Mouse (Mus musculus): ENCODE data around the gene Ikbke. TPM values are rescaled to one million over a fixed set of nuclear protein-coding genes. Genes with fewer than 3 reads are reported as not detected.
A peak's percentile ranks its signal among the peaks of the same experiment; 100 is the strongest.

Ikbke gene
- polyA plus RNA-seq, 1 experiment from 2014 or later = 0.73 TPM

DNA sequence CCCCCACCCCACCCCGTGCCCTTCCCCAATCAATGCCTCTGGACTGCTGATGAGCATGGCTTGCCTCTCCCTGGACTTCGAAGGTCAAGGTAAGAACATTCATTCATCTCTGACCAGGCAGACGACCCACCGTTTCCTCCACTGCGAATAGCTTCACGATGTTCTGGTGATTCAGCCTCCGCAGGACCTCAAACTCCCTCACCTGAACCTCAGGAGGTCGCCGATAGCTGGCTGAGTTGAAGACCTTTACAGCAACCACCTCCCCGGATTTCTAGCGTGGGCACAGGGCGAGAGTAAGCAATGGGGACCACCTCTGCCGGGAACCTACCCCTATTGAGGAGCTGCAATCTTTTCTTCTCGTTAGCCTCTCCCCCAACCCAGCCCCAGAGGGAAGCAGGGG is 3.8 kb downstream of the Ikbke start:
- Histone ChIP-seq H3K4me2 (ENCODE audit: low read length) (no peak overlapping the region), H3K4me3 (ENCODE audit: low read depth, low read length) (no peak overlapping the region), H3K36me3 (ENCODE audit: control insufficient read depth, insufficient read depth, low read length) (no peaks in the 10 kb centered on the region), H3K27ac (ENCODE audit: low read length) (no peak overlapping the region), H3K9ac (ENCODE audit: low read depth, low read length) (no peak overlapping the region), H3K4me1 (ENCODE audit: control insufficient read depth, insufficient read depth, low read length) (no peaks in the 10 kb centered on the region), H3K9me3 (replicated peaks; ENCODE audit: control insufficient read depth, low read length, poor library complexity, severe bottlenecking) (no peaks in the 10 kb centered on the region), H3K27me3 (ENCODE audit: control insufficient read depth, insufficient read depth, low read depth, low read length) (no peaks in the 10 kb centered on the region)
- no peak for ATAC-seq
- 78% methylated on average over 14 of the region's 14 CpGs for WGBS

DNA sequence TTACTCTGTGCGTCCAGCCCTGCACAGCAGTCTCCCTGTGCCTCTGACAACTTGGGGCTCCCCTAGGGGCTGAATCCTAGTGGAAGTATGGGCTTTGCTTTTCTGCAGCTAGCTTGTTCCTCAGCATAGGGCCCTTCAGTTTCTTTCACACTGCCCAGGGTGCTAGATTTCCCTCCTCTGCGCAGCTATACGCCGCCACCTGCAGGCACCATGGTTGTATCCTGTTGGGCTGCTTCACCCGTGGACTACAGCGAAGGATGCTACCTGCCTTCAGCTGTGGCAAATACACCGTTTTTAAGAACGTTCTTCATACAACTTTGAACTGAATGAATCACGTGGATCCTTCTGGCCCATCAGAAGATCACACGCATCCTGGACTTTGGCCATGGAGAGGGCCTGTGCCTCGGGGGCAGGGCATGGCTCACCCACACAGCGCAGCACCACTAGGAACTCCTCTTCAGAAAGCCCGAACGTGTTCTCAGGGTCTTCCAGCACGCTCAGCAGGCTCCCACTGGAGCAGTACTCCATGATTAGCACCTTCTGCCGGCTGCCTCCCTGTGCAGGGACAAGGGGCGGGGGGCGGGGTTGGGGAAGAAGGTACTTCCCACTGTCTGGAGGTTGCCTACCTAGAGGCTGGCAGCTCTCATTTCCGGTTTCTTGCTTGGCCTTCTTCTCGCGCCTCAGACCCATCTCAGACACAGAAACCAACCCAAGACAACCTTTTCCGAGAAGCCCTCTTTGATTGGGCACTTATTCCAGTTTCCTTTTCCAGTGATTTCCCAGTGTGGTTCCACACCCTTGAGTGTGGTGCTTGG is 4.5 kb downstream of the Ikbke start:
- Histone ChIP-seq H3K9me3 (replicated peaks; ENCODE audit: control insufficient read depth, low read length, poor library complexity, severe bottlenecking) (no peaks in the 10 kb centered on the region), H3K36me3 (ENCODE audit: control insufficient read depth, insufficient read depth, low read length) (no peaks in the 10 kb centered on the region), H3K9ac (ENCODE audit: low read depth, low read length) (no peak overlapping the region), H3K27me3 (ENCODE audit: control insufficient read depth, insufficient read depth, low read depth, low read length) (no peaks in the 10 kb centered on the region), H3K4me2 (ENCODE audit: low read length) (no peak overlapping the region), H3K4me3 (ENCODE audit: low read depth, low read length) (no peak overlapping the region), H3K27ac (ENCODE audit: low read length) (no peak overlapping the region), H3K4me1 (ENCODE audit: control insufficient read depth, insufficient read depth, low read length) (no peaks in the 10 kb centered on the region)
- ATAC-seq = no peak
- 54% methylated on average over 22 of the region's 22 CpGs for WGBS

DNA sequence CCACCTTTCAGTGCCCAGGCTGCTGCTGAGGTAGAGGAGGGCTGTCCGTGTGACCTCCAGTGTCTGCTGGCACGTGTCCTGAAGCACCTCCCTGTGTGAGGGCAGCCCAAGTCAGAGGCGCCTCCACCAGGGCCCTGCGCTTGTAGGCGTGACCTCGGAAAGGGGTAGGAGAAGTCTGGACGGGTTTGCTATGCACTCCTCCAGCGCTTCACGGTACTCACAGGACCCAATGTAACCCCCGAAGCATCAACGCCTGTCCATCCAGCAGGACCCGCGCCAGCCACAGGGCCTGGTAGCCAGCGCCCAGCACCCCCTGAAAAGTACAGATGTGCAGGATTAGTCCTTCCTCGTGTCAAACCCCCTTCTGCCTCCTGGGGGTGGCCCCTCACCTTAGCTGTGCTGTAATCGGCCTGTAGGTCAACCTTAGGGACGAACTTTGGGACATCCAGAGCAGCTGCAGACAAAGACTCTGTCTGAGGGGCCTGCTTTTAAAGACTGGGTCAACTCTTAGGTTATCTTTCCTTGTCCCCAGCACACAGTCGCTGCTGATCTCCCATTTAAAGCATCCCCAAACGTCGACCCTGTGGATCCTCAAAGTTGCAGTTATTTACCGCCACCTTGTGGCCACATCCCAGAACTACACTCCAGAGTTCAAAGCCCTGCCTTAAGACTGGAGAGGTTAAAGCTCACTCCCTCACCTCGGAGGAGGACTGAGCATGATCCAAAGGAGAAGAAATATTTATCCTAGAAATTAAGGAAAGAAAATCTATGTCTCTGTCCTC is 9.4 kb downstream of the Ikbke start:
- H3K9ac ChIP-seq (ENCODE audit: low read depth, low read length) = peak overlapping the region; percentile 21; the same call in 1 of the 2 replicates
- 0 out of 2 replicates have a peak overlapping the region, but pooled peaks have one; percentile 10 for H3K4me2 ChIP-seq (ENCODE audit: low read length)
- no peak overlapping the region for H3K27ac ChIP-seq (ENCODE audit: low read length)
- WGBS = 25% methylated on average over 22 of the region's 22 CpGs
- no peaks in the 10 kb centered on the region for H3K27me3 ChIP-seq (ENCODE audit: control insufficient read depth, insufficient read depth, low read depth, low read length)
- no peaks in the 10 kb centered on the region for H3K36me3 ChIP-seq (ENCODE audit: control insufficient read depth, insufficient read depth, low read length)
- H3K4me3 ChIP-seq (ENCODE audit: low read depth, low read length) = no peak overlapping the region
- H3K9me3 ChIP-seq (replicated peaks; ENCODE audit: control insufficient read depth, low read length, poor library complexity, severe bottlenecking) = no peaks in the 10 kb centered on the region
- ATAC-seq = peak; percentile 61; the same call in 1 of the 2 replicates
- H3K4me1 ChIP-seq (ENCODE audit: control insufficient read depth, insufficient read depth, low read length) = no peaks in the 10 kb centered on the region

DNA sequence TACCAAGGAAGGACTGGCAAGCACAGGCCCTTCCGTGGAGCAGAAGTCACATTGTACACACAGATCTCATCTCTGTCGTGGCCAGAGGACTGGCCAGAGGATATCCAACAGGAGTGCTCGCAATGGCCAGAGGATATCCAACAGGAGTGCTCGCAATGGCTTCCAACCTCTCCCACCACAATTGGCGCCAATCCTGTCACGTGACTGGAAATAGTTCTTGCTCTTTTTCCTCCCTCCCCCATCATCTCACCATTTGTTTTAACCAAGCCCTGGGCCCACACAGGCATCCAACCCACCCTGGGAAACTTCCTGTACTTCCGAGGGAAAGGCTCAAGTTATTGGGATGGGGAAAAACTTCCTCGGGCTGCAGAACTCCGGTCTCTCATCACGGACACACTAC is 10.6 kb downstream of the Ikbke start:
- ATAC-seq = no peak
- no peaks in the 10 kb centered on the region for H3K4me1 ChIP-seq (ENCODE audit: control insufficient read depth, insufficient read depth, low read length)
- H3K27me3 ChIP-seq (ENCODE audit: control insufficient read depth, insufficient read depth, low read depth, low read length) = no peaks in the 10 kb centered on the region
- no peak overlapping the region for H3K4me3 ChIP-seq (ENCODE audit: low read depth, low read length)
- H3K4me2 ChIP-seq (ENCODE audit: low read length) = no peak overlapping the region
- H3K9me3 ChIP-seq (replicated peaks; ENCODE audit: control insufficient read depth, low read length, poor library complexity, severe bottlenecking) = no peaks in the 10 kb centered on the region
- no peaks in the 10 kb centered on the region for H3K36me3 ChIP-seq (ENCODE audit: control insufficient read depth, insufficient read depth, low read length)
- 85% methylated on average over 10 of the region's 10 CpGs for WGBS
- no peak overlapping the region for H3K9ac ChIP-seq (ENCODE audit: low read depth, low read length)
- H3K27ac ChIP-seq (ENCODE audit: low read length) = no peak overlapping the region

DNA sequence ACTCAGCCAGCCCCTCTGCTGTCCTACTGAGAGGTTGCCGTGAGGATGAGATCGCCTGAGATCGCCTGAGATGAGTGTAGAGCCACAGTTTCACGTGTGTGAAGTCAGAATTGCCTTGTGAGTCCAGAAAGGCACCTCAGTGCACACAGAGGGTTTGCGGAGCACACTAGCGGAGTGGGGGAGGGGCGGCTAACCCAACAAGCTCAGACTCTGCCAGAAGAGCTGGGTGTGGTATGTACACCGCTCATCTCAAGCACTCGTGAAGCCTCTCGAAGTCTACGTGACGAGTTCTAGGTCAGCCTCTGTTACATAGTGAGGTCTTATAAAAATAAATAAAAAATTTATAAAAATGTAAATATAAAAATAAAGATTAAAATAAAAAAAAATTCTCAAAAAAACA is 15.5 kb downstream of the Ikbke start:
- no peaks in the 10 kb centered on the region for H3K36me3 ChIP-seq (ENCODE audit: control insufficient read depth, insufficient read depth, low read length)
- no peak overlapping the region for H3K27ac ChIP-seq (ENCODE audit: low read length)
- no peaks in the 10 kb centered on the region for H3K4me1 ChIP-seq (ENCODE audit: control insufficient read depth, insufficient read depth, low read length)
- WGBS = 73% methylated on average over 12 of the region's 12 CpGs
- no peak overlapping the region for H3K4me2 ChIP-seq (ENCODE audit: low read length)
- H3K9me3 ChIP-seq (replicated peaks; ENCODE audit: control insufficient read depth, low read length, poor library complexity, severe bottlenecking) = no peaks in the 10 kb centered on the region
- no peak overlapping the region for H3K9ac ChIP-seq (ENCODE audit: low read depth, low read length)
- ATAC-seq = no peak
- H3K4me3 ChIP-seq (ENCODE audit: low read depth, low read length) = no peak overlapping the region
- no peaks in the 10 kb centered on the region for H3K27me3 ChIP-seq (ENCODE audit: control insufficient read depth, insufficient read depth, low read depth, low read length)

DNA sequence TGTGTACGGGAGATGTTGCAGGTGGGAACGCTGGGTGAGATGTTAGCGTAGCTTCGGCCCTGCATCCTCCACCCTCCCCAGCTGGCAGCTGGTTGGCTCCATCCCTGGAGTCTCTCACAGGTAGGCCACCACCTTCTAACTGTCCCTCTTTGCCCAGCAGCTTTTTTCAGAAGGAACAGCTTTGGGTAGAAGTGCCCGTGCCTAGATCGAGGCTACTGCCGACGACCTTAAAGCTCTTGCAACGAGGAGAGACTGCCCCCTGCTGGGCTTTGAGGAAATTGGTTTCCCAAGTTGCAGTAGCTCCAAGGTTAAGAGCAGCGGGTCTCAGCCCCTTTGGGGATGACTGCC is 19.1 kb downstream of the Ikbke start:
- no peaks in the 10 kb centered on the region for H3K27me3 ChIP-seq (ENCODE audit: control insufficient read depth, insufficient read depth, low read depth, low read length)
- no peaks in the 10 kb centered on the region for H3K9me3 ChIP-seq (replicated peaks; ENCODE audit: control insufficient read depth, low read length, poor library complexity, severe bottlenecking)
- ATAC-seq = no peak
- WGBS = 29% methylated on average over 10 of the region's 10 CpGs
- H3K4me2 ChIP-seq (ENCODE audit: low read length) = no peak overlapping the region
- no peak overlapping the region for H3K9ac ChIP-seq (ENCODE audit: low read depth, low read length)
- H3K36me3 ChIP-seq (ENCODE audit: control insufficient read depth, insufficient read depth, low read length) = no peaks in the 10 kb centered on the region
- H3K4me3 ChIP-seq (ENCODE audit: low read depth, low read length) = no peak overlapping the region
- no peaks in the 10 kb centered on the region for H3K4me1 ChIP-seq (ENCODE audit: control insufficient read depth, insufficient read depth, low read length)
- H3K27ac ChIP-seq (ENCODE audit: low read length) = no peak overlapping the region

DNA sequence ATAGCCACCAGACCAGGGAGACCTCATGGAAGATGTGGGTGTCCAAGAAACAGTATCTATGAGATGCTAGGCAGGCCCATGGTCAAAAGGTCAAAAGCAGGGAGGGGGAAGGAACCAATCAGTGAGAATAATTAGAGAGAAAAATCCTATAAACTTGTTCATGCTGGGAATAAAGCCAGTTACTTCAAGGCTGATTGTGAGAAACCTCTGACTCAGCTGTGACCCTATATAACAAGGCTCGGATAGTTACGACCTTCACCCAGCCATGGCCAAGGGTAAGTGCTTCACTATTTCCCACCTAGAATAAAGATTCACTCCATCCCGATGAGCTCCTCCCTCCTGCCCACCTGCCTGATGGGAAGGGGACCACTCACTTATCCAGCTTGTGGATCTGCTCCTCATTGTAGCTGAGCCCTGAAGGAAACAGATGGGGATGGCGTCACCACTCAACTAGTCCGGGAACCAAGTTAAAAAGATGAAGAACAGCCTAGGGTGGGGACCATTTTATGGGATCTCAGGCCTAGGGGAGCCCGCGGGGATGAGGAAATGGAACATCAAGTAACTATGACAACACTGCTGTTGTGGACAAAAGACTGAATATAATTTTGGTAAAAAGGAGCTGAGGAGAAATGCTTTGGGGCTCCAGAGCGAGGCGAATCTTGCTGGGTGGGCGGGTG is 19.6 kb downstream of the Ikbke start:
- 69% methylated on average over 10 of the region's 10 CpGs for WGBS
- no peaks in the 10 kb centered on the region for H3K36me3 ChIP-seq (ENCODE audit: control insufficient read depth, insufficient read depth, low read length)
- H3K27ac ChIP-seq (ENCODE audit: low read length) = no peak overlapping the region
- H3K4me2 ChIP-seq (ENCODE audit: low read length) = no peak overlapping the region
- ATAC-seq = no peak
- H3K4me3 ChIP-seq (ENCODE audit: low read depth, low read length) = no peak overlapping the region
- no peak overlapping the region for H3K9ac ChIP-seq (ENCODE audit: low read depth, low read length)
- no peaks in the 10 kb centered on the region for H3K4me1 ChIP-seq (ENCODE audit: control insufficient read depth, insufficient read depth, low read length)
- no peaks in the 10 kb centered on the region for H3K9me3 ChIP-seq (replicated peaks; ENCODE audit: control insufficient read depth, low read length, poor library complexity, severe bottlenecking)
- no peaks in the 10 kb centered on the region for H3K27me3 ChIP-seq (ENCODE audit: control insufficient read depth, insufficient read depth, low read depth, low read length)

DNA sequence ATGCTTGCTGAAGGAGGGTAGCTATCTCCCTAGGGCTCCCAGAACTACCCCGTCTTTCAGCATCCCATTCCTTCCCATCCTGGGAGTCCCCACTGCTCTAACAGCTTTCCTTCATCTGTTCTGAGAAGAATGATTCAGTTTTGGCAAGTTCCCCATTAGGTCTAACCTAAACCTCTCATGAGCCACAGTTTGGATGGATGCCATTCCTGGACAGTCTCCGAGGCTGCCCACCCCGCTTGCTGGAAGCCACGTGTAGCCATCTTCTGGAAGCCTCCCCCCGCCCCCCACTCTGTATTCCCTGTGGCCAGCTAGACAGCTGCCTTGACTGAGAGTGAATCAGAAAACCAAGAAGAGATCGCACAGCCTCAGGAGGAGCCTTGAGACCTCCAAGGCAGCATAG is 22.1 kb downstream of the Ikbke start:
- no peaks in the 10 kb centered on the region for H3K4me1 ChIP-seq (ENCODE audit: control insufficient read depth, insufficient read depth, low read length)
- no peaks in the 10 kb centered on the region for H3K9me3 ChIP-seq (replicated peaks; ENCODE audit: control insufficient read depth, low read length, poor library complexity, severe bottlenecking)
- H3K4me2 ChIP-seq (ENCODE audit: low read length) = no peak overlapping the region
- H3K27ac ChIP-seq (ENCODE audit: low read length) = no peak overlapping the region
- no peak overlapping the region for H3K9ac ChIP-seq (ENCODE audit: low read depth, low read length)
- no peaks in the 10 kb centered on the region for H3K36me3 ChIP-seq (ENCODE audit: control insufficient read depth, insufficient read depth, low read length)
- WGBS = 88% methylated on average over 6 of the region's 6 CpGs
- H3K4me3 ChIP-seq (ENCODE audit: low read depth, low read length) = no peak overlapping the region
- ATAC-seq = no peak
- H3K27me3 ChIP-seq (ENCODE audit: control insufficient read depth, insufficient read depth, low read depth, low read length) = no peaks in the 10 kb centered on the region

Measured in midbrain, embryonic 16.5 days (tissue).